Mouse (Mus musculus) heart, postnatal 0 days (tissue): ENCODE data around the gene Prdm13.

Source experiments
- CTCF ChIP-seq: IDR thresholded peaks from 2 replicates; pipeline ENCODE4 v1.5.1; 2016; ENCODE audit warnings: antibody characterized with exemption, control low read depth, low read depth
- EP300 ChIP-seq: IDR thresholded peaks from 2 replicates; pipeline ENCODE4 v1.6.1; 2016; ENCODE audit warnings: antibody characterized with exemption, low read depth

GRCm38 (mm10) chr4:21665961-21666360, 19.8 kb downstream of the Prdm13 start:
- TF ChIP-seq CTCF (no peak), EP300 (no peak)
